Mouse (Mus musculus): ENCODE results near the gene Akap2.

- no peak for TF ChIP-seq CTCF (IDR thresholded peaks at IDR 0.05; ENCODE audit: low read depth)
- no peak for TF ChIP-seq EP300 (optimal IDR thresholded peaks at IDR 0.05)
Observed at GRCm38 (mm10) chr4:57764926-57765325, 47.5 kb downstream of the Akap2 start.

Data from stomach, postnatal 0 days (tissue).